Mouse (Mus musculus) heart, adult 2 months (tissue): ENCODE data around the gene Clrn1.

Source experiments
- CTCF ChIP-seq: fragments of 200-600 bp; IDR thresholded peaks from 2 replicates; pipeline ENCODE4 v1.8.1; 2022; ENCODE audit warnings: antibody characterized with exemption, mild to moderate bottlenecking, moderate library complexity
- EP300 ChIP-seq: fragments of 200-500 bp; IDR thresholded peaks from 2 replicates; pipeline ENCODE4 v1.6.1; 2011; ENCODE audit warnings: low read depth, low read length, control low read depth; ENCODE audit not compliant: insufficient read depth

DNA sequence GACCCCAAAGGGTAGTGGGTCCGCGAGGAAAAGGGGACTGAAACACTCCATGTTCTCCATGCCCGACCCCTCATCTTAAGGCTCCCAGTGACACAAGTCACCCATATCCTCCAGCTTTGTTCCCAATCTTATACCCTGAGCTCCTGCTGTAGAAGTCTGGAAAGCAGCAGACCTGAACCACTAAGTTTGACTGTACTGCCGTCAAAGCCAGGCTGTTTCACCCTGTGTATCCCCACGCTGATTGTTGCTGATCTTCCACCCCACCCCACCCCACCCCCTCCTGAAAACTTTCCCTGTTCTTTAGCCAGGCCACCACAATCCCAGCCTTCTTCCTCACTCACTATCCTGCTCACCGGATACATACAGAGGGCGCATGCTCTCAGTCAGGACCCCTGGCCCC is 37.5 kb upstream of the Clrn1 start:
- no peak for TF ChIP-seq CTCF
- no peak for TF ChIP-seq EP300
